Mouse (Mus musculus): Measurements from ENCODE around the gene Lactbl1. TPM values are rescaled to one million over a fixed set of nuclear protein-coding genes. Genes with fewer than 3 reads are reported as not detected.

Gene Lactbl1
- polyA plus RNA-seq, 1 experiment from 2014 or later: not detected

- Histone ChIP-seq H3K36me3 (no peaks in the 10 kb centered on the region), H3K9me3 (replicated peaks) (no peaks in the 10 kb centered on the region), H3K4me1 (peaks cover 5% of the 10 kb centered on the region), H3K27ac (no peak overlapping the region), H3K27me3 (ENCODE audit: low read depth, poor library complexity, severe bottlenecking) (0 out of 2 replicates have a peak, but pooled peaks cover 2% of the 10 kb centered on the region), H3K4me3 (no peak overlapping the region)
- no peak for DNase-seq (ENCODE audit: low spot score)
- WGBS: 91% methylated on average over 19 of the region's 19 CpGs
Observed at GRCm38 (mm10) chr4:136605756-136606485, 16.5 kb upstream of the Lactbl1 start.

DNA sequence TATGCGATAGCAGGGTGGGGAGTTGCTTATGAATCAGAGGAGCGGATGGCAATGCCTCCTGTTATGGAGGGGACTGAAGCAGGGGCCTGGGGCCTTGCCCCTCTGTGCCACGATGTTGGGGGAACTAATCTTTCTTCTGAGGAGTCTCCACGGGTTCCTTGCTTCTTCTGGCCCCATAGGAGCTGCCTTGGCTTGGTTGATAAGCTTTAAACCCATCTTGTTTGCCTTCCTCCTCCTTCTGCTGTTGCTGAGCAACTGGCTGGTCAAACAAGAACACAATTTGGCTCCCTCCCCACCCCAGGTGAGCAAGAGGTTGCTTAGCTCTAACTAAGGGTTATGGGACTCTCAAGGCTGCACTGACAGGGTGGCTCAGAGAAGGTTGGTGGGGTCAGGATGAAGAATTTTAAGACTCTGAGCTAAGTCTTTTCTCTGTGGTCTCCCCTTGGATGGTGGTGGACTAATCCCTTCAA, 12.0 kb upstream of the Lactbl1 start, which contains the start of gene Tex46:
TSS of gene Tex46 (plus strand) at position 51 of the 470 bp plus-strand sequence.
- WGBS: 55% methylated on average over 4 of the region's 4 CpGs
- Histone ChIP-seq H3K27me3 (ENCODE audit: low read depth, poor library complexity, severe bottlenecking) (0 out of 2 replicates have a peak, but pooled peaks cover 2% of the 10 kb centered on the region), H3K4me3 (no peak within 1 kb of the TSS), H3K4me1 (no peaks in the 10 kb centered on the region), H3K27ac (no peak within 1 kb of the TSS), H3K9me3 (replicated peaks) (no peaks in the 10 kb centered on the region), H3K36me3 (no peaks in the 10 kb centered on the region)
- no peak for DNase-seq (ENCODE audit: low spot score)

GRCm38 (mm10) chr4:136613657-136614056, 8.8 kb upstream of the Lactbl1 start:
- WGBS: 76% methylated on average over 7 of the region's 7 CpGs
- no peak overlapping the region for H3K4me3 ChIP-seq
- H3K36me3 ChIP-seq: no peaks in the 10 kb centered on the region
- no peak overlapping the region for H3K27ac ChIP-seq
- H3K4me1 ChIP-seq: peaks cover 3% of the 10 kb centered on the region; the same call in 1 of the 2 replicates
- H3K27me3 ChIP-seq (ENCODE audit: low read depth, poor library complexity, severe bottlenecking): 0 out of 2 replicates have a peak, but pooled peaks cover 2% of the 10 kb centered on the region
- H3K9me3 ChIP-seq (replicated peaks): no peaks in the 10 kb centered on the region
- no peak for DNase-seq (ENCODE audit: low spot score)

DNA sequence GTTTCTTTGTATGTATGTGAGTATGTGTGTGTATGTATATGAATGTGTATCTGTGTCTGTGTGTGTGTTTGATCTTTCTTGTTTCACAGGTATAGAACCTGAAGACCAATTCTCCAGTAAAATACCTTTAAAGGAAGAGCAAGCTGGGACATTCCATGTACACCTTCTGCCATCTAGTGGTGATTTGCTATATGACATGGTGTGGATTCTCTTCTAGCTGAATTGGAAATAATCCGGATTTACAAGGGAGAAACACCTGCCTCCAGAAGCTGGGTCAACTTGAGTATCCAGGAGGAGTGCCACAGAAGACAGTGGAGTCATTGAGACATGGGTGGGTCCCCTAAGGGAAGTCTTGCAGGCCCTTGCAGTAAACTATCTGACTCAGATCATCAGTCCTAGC, 1.1 kb upstream of the Lactbl1 start:
- no peak overlapping the region for H3K27ac ChIP-seq
- peaks cover 12% of the 10 kb centered on the region for H3K4me1 ChIP-seq
- no peak overlapping the region for H3K4me3 ChIP-seq
- H3K36me3 ChIP-seq: no peaks in the 10 kb centered on the region
- H3K27me3 ChIP-seq (ENCODE audit: low read depth, poor library complexity, severe bottlenecking): peaks cover 5% of the 10 kb centered on the region; the same call in 1 of the 2 replicates
- no peaks in the 10 kb centered on the region for H3K9me3 ChIP-seq (replicated peaks)
- DNase-seq (ENCODE audit: low spot score): no peak
- WGBS: 0% methylated on average over 1 of the region's 1 CpGs

DNA sequence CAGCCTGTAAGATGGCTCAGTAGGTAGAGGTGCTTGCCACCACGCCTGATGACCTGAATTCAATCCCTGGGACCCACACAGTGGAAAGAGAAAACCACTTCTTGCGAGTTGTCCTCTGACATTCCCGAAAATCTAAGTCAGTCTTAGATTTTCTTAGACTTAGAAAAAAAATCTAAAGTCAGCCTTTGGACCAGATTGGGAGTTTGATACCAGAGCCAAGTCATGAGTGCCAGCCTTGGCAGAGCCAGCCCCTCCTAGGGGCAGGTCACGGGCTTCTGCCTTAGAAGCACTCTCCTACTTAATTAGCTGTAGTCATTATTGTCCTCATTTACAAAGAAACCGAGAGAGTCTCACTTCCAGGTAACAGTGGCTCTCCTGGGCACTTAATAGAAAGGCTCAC, 465 bp upstream of the Lactbl1 start:
- Histone ChIP-seq H3K9me3 (replicated peaks) (no peaks in the 10 kb centered on the region), H3K4me1 (peaks cover 12% of the 10 kb centered on the region), H3K27ac (no peak overlapping the region), H3K27me3 (ENCODE audit: low read depth, poor library complexity, severe bottlenecking) (peaks cover 5% of the 10 kb centered on the region; the same call in 1 of the 2 replicates), H3K36me3 (no peaks in the 10 kb centered on the region), H3K4me3 (no peak overlapping the region)
- no peak for DNase-seq (ENCODE audit: low spot score)
- 56% methylated on average over 5 of the region's 5 CpGs for WGBS

- Histone ChIP-seq H3K27me3 (ENCODE audit: low read depth, poor library complexity, severe bottlenecking) (peaks cover 5% of the 10 kb centered on the region; the same call in 1 of the 2 replicates), H3K36me3 (no peaks in the 10 kb centered on the region), H3K27ac (no peak overlapping the region), H3K9me3 (replicated peaks) (no peaks in the 10 kb centered on the region), H3K4me3 (no peak overlapping the region), H3K4me1 (no peaks in the 10 kb centered on the region)
- 72% methylated on average over 6 of the region's 6 CpGs for WGBS
- DNase-seq (ENCODE audit: low spot score): no peak
Observed at GRCm38 (mm10) chr4:136626590-136626989, 4.2 kb downstream of the Lactbl1 start.

GRCm38 (mm10) chr4:136631237-136631994, 9.0 kb downstream of the Lactbl1 start:
- 87% methylated on average over 11 of the region's 11 CpGs for WGBS
- Histone ChIP-seq H3K4me3 (no peak overlapping the region), H3K36me3 (no peaks in the 10 kb centered on the region), H3K4me1 (no peaks in the 10 kb centered on the region), H3K27me3 (ENCODE audit: low read depth, poor library complexity, severe bottlenecking) (peaks cover 12% of the 10 kb centered on the region), H3K9me3 (replicated peaks) (no peaks in the 10 kb centered on the region), H3K27ac (no peak overlapping the region)
- no peak for DNase-seq (ENCODE audit: low spot score)

GRCm38 (mm10) chr4:136635995-136636394, 13.6 kb downstream of the Lactbl1 start:
- peaks cover 56% of the 10 kb centered on the region for H3K27me3 ChIP-seq (ENCODE audit: low read depth, poor library complexity, severe bottlenecking)
- DNase-seq (ENCODE audit: low spot score): no peak
- no peaks in the 10 kb centered on the region for H3K36me3 ChIP-seq
- no peak overlapping the region for H3K4me3 ChIP-seq
- H3K4me1 ChIP-seq: peaks cover 17% of the 10 kb centered on the region
- no peak overlapping the region for H3K27ac ChIP-seq
- H3K9me3 ChIP-seq (replicated peaks): no peaks in the 10 kb centered on the region

DNA sequence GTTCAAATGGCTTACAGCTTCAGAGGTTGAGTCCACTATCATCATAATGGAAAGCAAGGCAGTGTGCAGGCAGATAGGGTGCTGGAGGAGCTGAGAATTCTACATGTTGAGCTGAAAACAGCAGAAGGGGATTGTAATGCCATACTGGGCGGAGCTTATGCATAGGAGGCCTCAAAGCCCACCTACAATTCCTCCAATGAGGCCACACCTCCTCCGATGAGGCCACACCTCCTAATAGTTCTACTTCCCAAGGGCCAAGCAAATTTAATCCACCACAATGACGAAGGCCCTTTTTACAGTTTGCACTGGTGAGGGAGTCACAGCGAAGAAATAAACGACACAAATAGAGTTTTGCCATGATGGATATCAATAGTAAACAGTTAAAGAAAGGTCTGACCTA, 14.1 kb downstream of the Lactbl1 start:
- 52% methylated on average over 5 of the region's 5 CpGs for WGBS
- Histone ChIP-seq H3K4me1 (peaks cover 17% of the 10 kb centered on the region), H3K9me3 (replicated peaks) (no peaks in the 10 kb centered on the region), H3K27ac (no peak overlapping the region), H3K27me3 (ENCODE audit: low read depth, poor library complexity, severe bottlenecking) (peaks cover 56% of the 10 kb centered on the region), H3K36me3 (no peaks in the 10 kb centered on the region), H3K4me3 (no peak overlapping the region)
- no peak for DNase-seq (ENCODE audit: low spot score)

- Histone ChIP-seq H3K4me3 (peak overlapping the region; percentile 61), H3K36me3 (no peaks in the 10 kb centered on the region), H3K9me3 (replicated peaks) (no peaks in the 10 kb centered on the region), H3K27me3 (ENCODE audit: low read depth, poor library complexity, severe bottlenecking) (peaks cover 56% of the 10 kb centered on the region), H3K4me1 (peaks cover 17% of the 10 kb centered on the region), H3K27ac (peak overlapping the region; percentile 51)
- peak; percentile 51 for DNase-seq (ENCODE audit: low spot score)
- WGBS: 17% methylated on average over 37 of the region's 37 CpGs
Observed at GRCm38 (mm10) chr4:136636983-136637562, 14.7 kb downstream of the Lactbl1 start.

DNA sequence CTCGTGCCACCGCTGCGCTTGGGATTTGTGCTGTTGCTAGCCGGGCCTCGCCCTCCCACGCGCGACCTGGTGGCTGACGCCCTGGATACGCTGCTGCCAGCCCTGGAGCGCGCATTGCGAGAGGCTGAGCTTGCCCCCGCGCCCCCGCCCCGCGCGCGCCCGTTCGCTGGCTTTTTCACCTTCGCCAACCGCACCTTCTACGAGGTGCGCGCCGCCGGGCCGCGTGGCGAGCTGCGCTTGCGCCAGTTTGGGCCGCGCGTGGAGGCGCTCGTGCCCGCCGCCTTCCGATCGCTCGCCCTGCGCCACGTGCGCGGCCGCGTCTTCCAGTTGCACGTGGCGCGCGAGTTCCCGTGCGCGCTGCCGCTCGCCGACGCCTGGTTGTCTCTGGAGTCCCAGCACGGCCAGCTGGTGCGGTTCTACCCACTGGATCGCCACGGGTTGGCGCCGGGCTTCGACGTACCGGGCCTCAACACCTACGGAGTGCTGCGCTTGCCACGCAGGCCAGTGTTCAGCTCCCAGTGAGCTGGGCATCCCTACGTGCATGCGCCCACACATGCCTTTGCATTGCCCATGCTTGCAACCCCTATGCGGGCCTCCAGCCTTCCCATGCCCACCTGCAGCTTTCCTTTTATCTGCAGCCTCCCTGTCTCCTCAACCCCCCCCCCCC, 15.3 kb downstream of the Lactbl1 start:
- H3K4me1 ChIP-seq: peaks cover 17% of the 10 kb centered on the region
- H3K4me3 ChIP-seq: peak overlapping the region; percentile 61
- H3K36me3 ChIP-seq: no peaks in the 10 kb centered on the region
- peak; percentile 63 for DNase-seq (ENCODE audit: low spot score)
- peak overlapping the region; percentile 51 for H3K27ac ChIP-seq
- WGBS: 4% methylated on average over 76 of the region's 76 CpGs
- peaks cover 56% of the 10 kb centered on the region for H3K27me3 ChIP-seq (ENCODE audit: low read depth, poor library complexity, severe bottlenecking)
- no peaks in the 10 kb centered on the region for H3K9me3 ChIP-seq (replicated peaks)

DNA sequence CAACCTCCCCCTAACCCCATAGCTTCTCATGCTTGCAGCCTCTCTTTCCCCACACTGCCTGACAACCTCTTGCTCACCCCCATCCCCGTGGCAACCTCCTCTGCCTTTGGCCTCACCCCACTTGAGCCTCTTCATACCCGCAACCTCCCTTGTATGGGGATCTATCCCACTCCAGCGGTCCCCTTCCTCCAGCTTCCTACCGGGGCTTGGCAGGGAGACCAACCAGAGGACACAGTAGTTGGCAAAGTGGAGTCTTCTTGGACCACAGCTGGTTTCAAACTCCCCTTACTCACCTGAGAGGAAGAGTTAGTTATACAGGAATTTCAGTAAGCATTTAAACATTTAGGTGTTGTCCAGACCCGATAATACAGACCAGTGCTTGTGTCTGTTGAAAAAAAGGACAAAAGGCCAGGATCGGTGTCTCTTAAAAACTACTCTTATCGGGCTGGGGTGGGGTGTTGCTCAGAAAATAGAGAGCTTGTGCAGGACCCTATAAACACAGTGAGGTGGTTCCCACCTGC, 15.9 kb downstream of the Lactbl1 start:
- peak overlapping the region; percentile 61 for H3K4me3 ChIP-seq

More for the DNA sequence above, 15.9 kb downstream of the Lactbl1 start:
- WGBS: 49% methylated on average over 7 of the region's 7 CpGs
- peaks cover 17% of the 10 kb centered on the region for H3K4me1 ChIP-seq
- H3K27me3 ChIP-seq (ENCODE audit: low read depth, poor library complexity, severe bottlenecking): peaks cover 56% of the 10 kb centered on the region
- no peaks in the 10 kb centered on the region for H3K9me3 ChIP-seq (replicated peaks)
- H3K27ac ChIP-seq: peak overlapping the region; percentile 51
- H3K36me3 ChIP-seq: no peaks in the 10 kb centered on the region
- peak; percentile 36 for DNase-seq (ENCODE audit: low spot score)

Data from limb, embryonic 10.5 days (tissue).